Mouse (Mus musculus): ENCODE data around the gene Tead4.

DNA sequence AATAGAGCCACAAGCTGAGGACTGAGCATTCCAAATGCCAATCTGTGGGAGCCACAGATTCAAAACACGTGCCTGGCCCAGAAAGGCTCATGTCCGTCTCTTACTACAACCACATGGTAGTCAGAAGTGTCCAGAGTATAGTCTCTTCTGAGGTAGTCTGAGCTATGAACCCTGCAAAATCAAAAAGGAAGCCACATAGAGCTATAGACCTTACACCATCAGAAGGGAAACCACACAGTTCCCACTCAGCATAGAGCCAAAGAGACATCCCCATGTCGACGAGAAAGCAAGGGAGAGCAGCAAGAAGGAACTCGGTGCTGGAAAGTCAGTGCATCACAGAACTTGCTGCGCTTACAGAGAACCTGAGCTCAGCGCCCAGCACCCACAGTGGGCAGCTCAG, 68.4 kb downstream of the Tead4 start:
- TF ChIP-seq CTCF (IDR thresholded peaks at IDR 0.05; ENCODE audit: insufficient read depth, low read depth, low read length) (no peak), POLR2A (IDR thresholded peaks at IDR 0.05; ENCODE audit: insufficient read depth, low read depth, low read length) (no peak)
